Mouse (Mus musculus) embryonic facial prominence, embryonic 12.5 days (tissue): Measurements from ENCODE around the gene Tepp. TPM values are rescaled to one million over a fixed set of nuclear protein-coding genes. Genes with fewer than 3 reads are reported as not detected.
A peak's percentile ranks its signal among the peaks of the same experiment; 100 is the strongest.

Experiments used
- ATAC-seq: fragments of 200-750 bp; cut with Nextera tagmentation; 2 replicates; pipeline ENCODE4 v1.8.0; 2017; ENCODE audit not compliant: insufficient number of reproducible peaks, insufficient read depth, low FRiP score, low TSS enrichment
- H3K27ac ChIP-seq: fragments of 300-500 bp; sonication (generic); 2 replicates; pipeline ENCODE4 v1.5.1; 2016; ENCODE audit warnings: mild to moderate bottlenecking
- H3K27me3 ChIP-seq: fragments of 300-500 bp; sonication (generic); 2 replicates; pipeline ENCODE4 v1.6.1; 2016; ENCODE audit warnings: mild to moderate bottlenecking, moderate library complexity
- H3K36me3 ChIP-seq: fragments of 300-500 bp; sonication (generic); 2 replicates; pipeline ENCODE4 v1.6.1; 2016; ENCODE audit warnings: mild to moderate bottlenecking
- H3K4me1 ChIP-seq: fragments of 300-500 bp; sonication (generic); 2 replicates; pipeline ENCODE4 v1.6.1; 2016
- H3K4me2 ChIP-seq: fragments of 300-500 bp; sonication (generic); replicated peaks from 2 replicates; pipeline ENCODE4 v1.6.1; 2016; ENCODE audit warnings: mild to moderate bottlenecking, moderate library complexity
- H3K4me3 ChIP-seq: fragments of 300-500 bp; sonication (generic); 2 replicates; pipeline ENCODE4 v1.5.1; 2016; ENCODE audit warnings: mild to moderate bottlenecking
- H3K9ac ChIP-seq: fragments of 300-500 bp; sonication (generic); 2 replicates; pipeline ENCODE4 v1.6.1; 2016; ENCODE audit warnings: mild to moderate bottlenecking, moderate library complexity
- H3K9me3 ChIP-seq: fragments of 300-500 bp; sonication (generic); 2 replicates; pipeline ENCODE4 v1.6.1; 2016; ENCODE audit warnings: mild to moderate bottlenecking, moderate library complexity
- WGBS: fragments of 180-500 bp; shearing (Covaris S2); methylation state at CpG from one replicate; pipeline ENCODE4 v1.1.7; 2016; 5-methylcytosine and 5-hydroxymethylcytosine counted together
- polyA plus RNA-seq: library from polyadenylated mRNA; unstranded; fragments of >200 nt; fragmentation: Nextera tagmentation; extraction: Ambion mirVana; gene quantifications from 2 replicates; pipeline ENCODE4 v1.2.1, GENCODE M21; 2016

Tepp gene
- polyA plus RNA-seq, 1 experiment from 2014 or later, result 0.99 TPM

GRCm38 (mm10) chr8:95312836-95313235, 2.5 kb downstream of the Tepp start:
- Histone ChIP-seq H3K4me3 (no peak overlapping the region), H3K27me3 (no peaks in the 10 kb centered on the region), H3K36me3 (no peaks in the 10 kb centered on the region), H3K4me2 (no peak overlapping the region), H3K27ac (no peak overlapping the region), H3K9me3 (no peaks in the 10 kb centered on the region), H3K4me1 (no peaks in the 10 kb centered on the region), H3K9ac (no peak overlapping the region)
- WGBS, result 63% methylated on average over 18 of the region's 18 CpGs
- ATAC-seq, result no peak

- Histone ChIP-seq H3K4me3 (no peak overlapping the region), H3K36me3 (no peaks in the 10 kb centered on the region), H3K4me2 (no peak overlapping the region), H3K27me3 (no peaks in the 10 kb centered on the region), H3K9ac (no peak overlapping the region), H3K4me1 (no peaks in the 10 kb centered on the region), H3K9me3 (no peaks in the 10 kb centered on the region), H3K27ac (no peak overlapping the region)
- 87% methylated on average over 6 of the region's 6 CpGs for WGBS
- ATAC-seq, result no peak
These were observed 3.5 kb downstream of the Tepp start for GRCm38 (mm10) chr8:95313857-95314256.

GRCm38 (mm10) chr8:95314707-95315106, 4.3 kb downstream of the Tepp start:
- Histone ChIP-seq H3K9ac (no peak overlapping the region), H3K36me3 (no peaks in the 10 kb centered on the region), H3K27me3 (peaks cover 2% of the 10 kb centered on the region; the same call in 1 of the 2 replicates), H3K9me3 (no peaks in the 10 kb centered on the region), H3K4me3 (no peak overlapping the region), H3K4me1 (no peaks in the 10 kb centered on the region), H3K27ac (no peak overlapping the region), H3K4me2 (no peak overlapping the region)
- 81% methylated on average over 2 of the region's 2 CpGs for WGBS
- ATAC-seq, result no peak

GRCm38 (mm10) chr8:95315350-95315749, 5.0 kb downstream of the Tepp start:
- ATAC-seq, result no peak

GRCm38 (mm10) chr8:95320224-95321139, 10.1 kb downstream of the Tepp start:
- peaks cover 13% of the 10 kb centered on the region for H3K36me3 ChIP-seq
- no peak overlapping the region for H3K27ac ChIP-seq
- ATAC-seq, result peak; percentile 80
- WGBS, result 4% methylated on average over 41 of the region's 41 CpGs
- no peaks in the 10 kb centered on the region for H3K9me3 ChIP-seq
- peaks cover 10% of the 10 kb centered on the region; the same call in 1 of the 2 replicates for H3K4me1 ChIP-seq
- H3K4me2 ChIP-seq, result peak overlapping the region; percentile 89
- peak overlapping the region; percentile 58; the same call in 1 of the 2 replicates for H3K9ac ChIP-seq
- peak overlapping the region; percentile 44 for H3K4me3 ChIP-seq
- H3K27me3 ChIP-seq, result peaks cover 4% of the 10 kb centered on the region; the same call in 1 of the 2 replicates

More at GRCm38 (mm10) chr8:95315350-95315749, 5.0 kb downstream of the Tepp start:
- Histone ChIP-seq H3K4me1 (0 out of 2 replicates have a peak, but pooled peaks cover 4% of the 10 kb centered on the region), H3K27ac (no peak overlapping the region), H3K9ac (no peak overlapping the region), H3K9me3 (no peaks in the 10 kb centered on the region), H3K36me3 (no peaks in the 10 kb centered on the region), H3K4me3 (no peak overlapping the region), H3K27me3 (peaks cover 4% of the 10 kb centered on the region; the same call in 1 of the 2 replicates), H3K4me2 (no peak overlapping the region)
- 88% methylated on average over 1 of the region's 1 CpGs for WGBS

GRCm38 (mm10) chr8:95323201-95323600, 12.8 kb downstream of the Tepp start:
- no peak overlapping the region for H3K4me3 ChIP-seq
- 90% methylated on average over 3 of the region's 3 CpGs for WGBS
- H3K36me3 ChIP-seq, result peaks cover 39% of the 10 kb centered on the region
- no peaks in the 10 kb centered on the region for H3K9me3 ChIP-seq
- no peak overlapping the region for H3K4me2 ChIP-seq
- H3K27me3 ChIP-seq, result peaks cover 4% of the 10 kb centered on the region; the same call in 1 of the 2 replicates
- H3K9ac ChIP-seq, result no peak overlapping the region
- no peak overlapping the region for H3K27ac ChIP-seq
- ATAC-seq, result no peak
- peaks cover 10% of the 10 kb centered on the region; the same call in 1 of the 2 replicates for H3K4me1 ChIP-seq

- H3K36me3 ChIP-seq, result peaks cover 54% of the 10 kb centered on the region
- 49% methylated on average over 5 of the region's 5 CpGs for WGBS
These were observed 14.3 kb downstream of the Tepp start for GRCm38 (mm10) chr8:95324646-95325045.

GRCm38 (mm10) chr8:95326822-95327221, 16.5 kb downstream of the Tepp start:
- peaks cover 13% of the 10 kb centered on the region for H3K4me1 ChIP-seq
- ATAC-seq, result no peak
- H3K27me3 ChIP-seq, result no peaks in the 10 kb centered on the region
- 85% methylated on average over 5 of the region's 5 CpGs for WGBS
- no peak overlapping the region for H3K4me2 ChIP-seq
- H3K9ac ChIP-seq, result no peak overlapping the region
- no peak overlapping the region for H3K4me3 ChIP-seq
- H3K36me3 ChIP-seq, result peaks cover 55% of the 10 kb centered on the region
- H3K9me3 ChIP-seq, result no peaks in the 10 kb centered on the region
- no peak overlapping the region for H3K27ac ChIP-seq

More at GRCm38 (mm10) chr8:95324646-95325045, 14.3 kb downstream of the Tepp start:
- peaks cover 12% of the 10 kb centered on the region; the same call in 1 of the 2 replicates for H3K4me1 ChIP-seq
- no peak for ATAC-seq
- no peaks in the 10 kb centered on the region for H3K9me3 ChIP-seq
- no peak overlapping the region for H3K4me3 ChIP-seq
- H3K27ac ChIP-seq, result no peak overlapping the region
- H3K9ac ChIP-seq, result no peak overlapping the region
- no peak overlapping the region for H3K4me2 ChIP-seq
- peaks cover 2% of the 10 kb centered on the region; the same call in 1 of the 2 replicates for H3K27me3 ChIP-seq

- H3K27me3 ChIP-seq, result no peaks in the 10 kb centered on the region
- no peaks in the 10 kb centered on the region for H3K9me3 ChIP-seq
- H3K27ac ChIP-seq, result no peak overlapping the region
- no peak overlapping the region for H3K4me3 ChIP-seq
- H3K9ac ChIP-seq, result no peak overlapping the region
- no peak overlapping the region for H3K4me2 ChIP-seq
- H3K36me3 ChIP-seq, result peaks cover 55% of the 10 kb centered on the region
- no peak for ATAC-seq
- H3K4me1 ChIP-seq, result peaks cover 13% of the 10 kb centered on the region
- 88% methylated on average over 46 of the region's 46 CpGs for WGBS
These were observed 17.6 kb downstream of the Tepp start for GRCm38 (mm10) chr8:95327866-95328465.

GRCm38 (mm10) chr8:95330367-95330766, 20.0 kb downstream of the Tepp start:
- H3K9ac ChIP-seq, result peak overlapping the region; percentile 92
- peak overlapping the region; percentile 81 for H3K4me2 ChIP-seq
- peaks cover 13% of the 10 kb centered on the region for H3K4me1 ChIP-seq
- no peak overlapping the region for H3K27ac ChIP-seq
- WGBS, result 73% methylated on average over 1 of the region's 1 CpGs
- H3K4me3 ChIP-seq, result peak overlapping the region; percentile 91
- peaks cover 49% of the 10 kb centered on the region for H3K36me3 ChIP-seq
- H3K27me3 ChIP-seq, result no peaks in the 10 kb centered on the region
- H3K9me3 ChIP-seq, result no peaks in the 10 kb centered on the region
- no peak for ATAC-seq

GRCm38 (mm10) chr8:95331156-95331719, 20.9 kb downstream of the Tepp start:
- Histone ChIP-seq H3K4me3 (peak overlapping the region; percentile 91), H3K9ac (peak overlapping the region; percentile 92), H3K27ac (peak overlapping the region; percentile 97), H3K4me2 (peak overlapping the region; percentile 81), H3K27me3 (no peaks in the 10 kb centered on the region), H3K36me3 (peaks cover 41% of the 10 kb centered on the region), H3K9me3 (no peaks in the 10 kb centered on the region), H3K4me1 (peaks cover 13% of the 10 kb centered on the region)
- under 1% methylated on average over 38 of the region's 38 CpGs for WGBS
- ATAC-seq, result peak; percentile 53
